Mouse (Mus musculus) midbrain, embryonic 14.5 days (tissue): ENCODE measurements around the gene Pecr. TPM values are rescaled to one million over a fixed set of nuclear protein-coding genes. Genes with fewer than 3 reads are reported as not detected.

Source experiments
- ATAC-seq: fragments of 200-750 bp; cut with Nextera tagmentation; 2 replicates; pipeline ENCODE4 v1.8.0; 2017; ENCODE audit warnings: moderate number of reproducible peaks, moderate library complexity; ENCODE audit not compliant: low FRiP score, low TSS enrichment
- DNase-seq: peaks from one replicate; pipeline ENCODE4 v3.0.0-alpha.2; 2015
- H3K27ac ChIP-seq: fragments of 300-500 bp; sonication (generic); replicated peaks from 2 replicates; pipeline ENCODE4 v1.5.1; 2014; ENCODE audit warnings: mild to moderate bottlenecking, low read depth, low read length, moderate library complexity
- H3K27me3 ChIP-seq: fragments of 300-500 bp; sonication (generic); 2 replicates; pipeline ENCODE4 v1.6.1; 2014; ENCODE audit warnings: low read length, control low read depth, mixed read lengths; ENCODE audit not compliant: control insufficient read depth, insufficient read depth
- H3K36me3 ChIP-seq: fragments of 300-500 bp; sonication (generic); 2 replicates; pipeline ENCODE4 v1.6.1; 2014; ENCODE audit warnings: low read length, control low read depth; ENCODE audit not compliant: control insufficient read depth, insufficient read depth
- H3K4me1 ChIP-seq: fragments of 300-500 bp; sonication (generic); 2 replicates; pipeline ENCODE4 v1.6.1; 2014; ENCODE audit warnings: mild to moderate bottlenecking, antibody characterized with exemption, low read length, control low read depth; ENCODE audit not compliant: control insufficient read depth, insufficient read depth
- H3K4me2 ChIP-seq: fragments of 300-500 bp; sonication (generic); 2 replicates; pipeline ENCODE4 v1.6.1; 2014; ENCODE audit warnings: mild to moderate bottlenecking, low read length, moderate library complexity
- H3K4me3 ChIP-seq: fragments of 300-500 bp; sonication (generic); replicated peaks from 2 replicates; pipeline ENCODE4 v1.5.1; 2014; ENCODE audit warnings: low read depth, low read length
- H3K9ac ChIP-seq: fragments of 300-500 bp; sonication (generic); replicated peaks from 2 replicates; pipeline ENCODE4 v1.6.1; 2014; ENCODE audit warnings: mild to moderate bottlenecking, low read length, moderate library complexity
- H3K9me3 ChIP-seq: fragments of 300-500 bp; sonication (generic); 2 replicates; pipeline ENCODE4 v1.6.1; 2016; ENCODE audit warnings: low read length, control low read depth, mixed read lengths; ENCODE audit not compliant: control insufficient read depth
- WGBS: fragments of 180-500 bp; shearing (Covaris S2); extraction: QIAGEN DNeasy Blood & Tissue Kit; methylation state at CpG from one replicate; pipeline ENCODE4 v1.1.7; 2014; 5-methylcytosine and 5-hydroxymethylcytosine counted together
- polyA plus RNA-seq: library from polyadenylated mRNA; unstranded; fragments of >200 nt; fragmentation: Nextera tagmentation; extraction: Ambion mirVana; gene quantifications from 2 replicates; pipeline ENCODE4 v1.2.1, GENCODE M21; 2014

Pecr gene
- 6.3 and 7.7 TPM in 2 replicates for polyA plus RNA-seq

- Histone ChIP-seq H3K9ac (peak within 1 kb of the TSS; percentile 81), H3K4me2 (peak within 1 kb of the TSS; percentile 79), H3K27ac (peak within 1 kb of the TSS; percentile 88), H3K36me3 (no peaks in the 10 kb centered on the region), H3K9me3 (no peaks in the 10 kb centered on the region), H3K27me3 (no peaks in the 10 kb centered on the region), H3K4me1 (peaks cover 36% of the 10 kb centered on the region), H3K4me3 (peak within 1 kb of the TSS; percentile 54)
- WGBS: under 1% methylated on average over 30 of the region's 30 CpGs
- peak; percentile 98 for ATAC-seq
- peak; percentile 97 for DNase-seq
Measured at GRCm38 (mm10) chr1:72283992-72284485, at the start of gene Pecr, which contains the start of gene Tmem169. Gene Pecr (minus strand): TSS chr1:72284314. Gene Tmem169 (plus strand): TSS chr1:72284369.

- WGBS: 97% methylated on average over 11 of the region's 11 CpGs
- Histone ChIP-seq H3K4me2 (no peak overlapping the region), H3K27me3 (no peaks in the 10 kb centered on the region), H3K4me1 (no peaks in the 10 kb centered on the region), H3K9me3 (no peaks in the 10 kb centered on the region), H3K27ac (no peak overlapping the region), H3K36me3 (peaks cover 48% of the 10 kb centered on the region), H3K4me3 (no peak overlapping the region), H3K9ac (no peak overlapping the region)
- ATAC-seq (no peak), DNase-seq (no peak)
Measured at GRCm38 (mm10) chr1:72326162-72326821, 42.2 kb upstream of the Pecr start.

- Histone ChIP-seq H3K36me3 (peaks cover 45% of the 10 kb centered on the region), H3K27me3 (no peaks in the 10 kb centered on the region), H3K4me3 (no peak overlapping the region), H3K9ac (no peak overlapping the region), H3K4me1 (no peaks in the 10 kb centered on the region), H3K4me2 (no peak overlapping the region), H3K27ac (no peak overlapping the region), H3K9me3 (no peaks in the 10 kb centered on the region)
- DNase-seq: no peak
- no peak for ATAC-seq
- 94% methylated on average over 4 of the region's 4 CpGs for WGBS
Measured at GRCm38 (mm10) chr1:72323248-72323647, 39.1 kb upstream of the Pecr start.

GRCm38 (mm10) chr1:72320759-72321158 is 36.6 kb upstream of the Pecr start:
- no peak overlapping the region for H3K4me2 ChIP-seq
- no peak overlapping the region for H3K9ac ChIP-seq
- no peaks in the 10 kb centered on the region for H3K4me1 ChIP-seq
- H3K36me3 ChIP-seq: peaks cover 33% of the 10 kb centered on the region
- 93% methylated on average over 5 of the region's 5 CpGs for WGBS
- H3K27ac ChIP-seq: no peak overlapping the region
- DNase-seq: no peak
- H3K27me3 ChIP-seq: no peaks in the 10 kb centered on the region
- no peak for ATAC-seq
- no peaks in the 10 kb centered on the region for H3K9me3 ChIP-seq
- H3K4me3 ChIP-seq: no peak overlapping the region

- no peak overlapping the region for H3K4me2 ChIP-seq
- no peak overlapping the region for H3K9ac ChIP-seq
- H3K4me3 ChIP-seq: no peak overlapping the region
- no peak overlapping the region for H3K27ac ChIP-seq
- no peaks in the 10 kb centered on the region for H3K4me1 ChIP-seq
- no peak for ATAC-seq
- no peaks in the 10 kb centered on the region for H3K27me3 ChIP-seq
- H3K9me3 ChIP-seq: no peaks in the 10 kb centered on the region
- peaks cover 27% of the 10 kb centered on the region for H3K36me3 ChIP-seq
- WGBS: 83% methylated on average over 7 of the region's 7 CpGs
- DNase-seq: no peak
Measured at GRCm38 (mm10) chr1:72316901-72317300, 32.8 kb upstream of the Pecr start.

GRCm38 (mm10) chr1:72316409-72316808 is 32.3 kb upstream of the Pecr start:
- H3K4me2 ChIP-seq: no peak overlapping the region
- H3K36me3 ChIP-seq: peaks cover 32% of the 10 kb centered on the region
- ATAC-seq (no peak; the same call in 1 of the 2 replicates), DNase-seq (peak; percentile 3)
- H3K9ac ChIP-seq: no peak overlapping the region
- H3K27ac ChIP-seq: no peak overlapping the region
- H3K27me3 ChIP-seq: no peaks in the 10 kb centered on the region
- H3K4me3 ChIP-seq: no peak overlapping the region
- no peaks in the 10 kb centered on the region for H3K9me3 ChIP-seq
- WGBS: 69% methylated on average over 8 of the region's 8 CpGs
- H3K4me1 ChIP-seq: no peaks in the 10 kb centered on the region

- H3K27ac ChIP-seq: no peak overlapping the region
- H3K4me3 ChIP-seq: no peak overlapping the region
- no peaks in the 10 kb centered on the region for H3K4me1 ChIP-seq
- ATAC-seq (no peak), DNase-seq (no peak)
- peaks cover 28% of the 10 kb centered on the region for H3K36me3 ChIP-seq
- WGBS: 85% methylated on average over 4 of the region's 4 CpGs
- H3K9ac ChIP-seq: no peak overlapping the region
- no peaks in the 10 kb centered on the region for H3K27me3 ChIP-seq
- H3K4me2 ChIP-seq: no peak overlapping the region
- no peaks in the 10 kb centered on the region for H3K9me3 ChIP-seq
Measured at GRCm38 (mm10) chr1:72315447-72315846, 31.3 kb upstream of the Pecr start.

GRCm38 (mm10) chr1:72313399-72314039 is 29.4 kb upstream of the Pecr start:
- Histone ChIP-seq H3K27ac (no peak overlapping the region), H3K9ac (no peak overlapping the region), H3K36me3 (peaks cover 17% of the 10 kb centered on the region; the same call in 1 of the 2 replicates), H3K27me3 (no peaks in the 10 kb centered on the region), H3K4me3 (no peak overlapping the region), H3K4me1 (no peaks in the 10 kb centered on the region), H3K4me2 (no peak overlapping the region), H3K9me3 (no peaks in the 10 kb centered on the region)
- WGBS: 73% methylated on average over 5 of the region's 5 CpGs
- ATAC-seq (no peak), DNase-seq (peak; percentile 82)
